Mouse (Mus musculus) liver, embryonic 16.5 days (tissue): ENCODE results near the gene Amdhd2. TPM values are rescaled to one million over a fixed set of nuclear protein-coding genes. Genes with fewer than 3 reads are reported as not detected.

Source experiments
- ATAC-seq: fragments of 200-750 bp; cut with Nextera tagmentation; 2 replicates; pipeline ENCODE4 v1.8.0; 2017; ENCODE audit warnings: low read depth, mild to moderate bottlenecking, moderate number of reproducible peaks, moderate library complexity
- H3K27ac ChIP-seq: fragments of 300-500 bp; sonication (generic); 2 replicates; pipeline ENCODE4 v1.5.1; 2014; ENCODE audit warnings: mild to moderate bottlenecking, low read length
- H3K27me3 ChIP-seq: fragments of 300-500 bp; sonication (generic); 2 replicates; pipeline ENCODE4 v1.6.1; 2014; ENCODE audit warnings: low read depth, low read length, mixed read lengths; ENCODE audit not compliant: control insufficient read depth, insufficient read depth
- H3K36me3 ChIP-seq: fragments of 300-500 bp; sonication (generic); 2 replicates; pipeline ENCODE4 v1.6.1; 2014; ENCODE audit warnings: mild to moderate bottlenecking; ENCODE audit not compliant: control insufficient read depth, insufficient read depth
- H3K4me1 ChIP-seq: fragments of 300-500 bp; sonication (generic); 2 replicates; pipeline ENCODE4 v1.6.1; 2014; ENCODE audit warnings: low read depth, low read length, mixed read lengths; ENCODE audit not compliant: control insufficient read depth
- H3K4me2 ChIP-seq: fragments of 300-500 bp; sonication (generic); 2 replicates; pipeline ENCODE4 v1.6.1; 2014; ENCODE audit warnings: low read depth, low read length, mixed read lengths
- H3K4me3 ChIP-seq: fragments of 300-500 bp; sonication (generic); 2 replicates; pipeline ENCODE4 v1.5.1; 2014; ENCODE audit warnings: low read depth, mild to moderate bottlenecking, low read length
- H3K9ac ChIP-seq: fragments of 300-500 bp; sonication (generic); 2 replicates; pipeline ENCODE4 v1.6.1; 2014; ENCODE audit warnings: low read depth, low read length
- H3K9me3 ChIP-seq: fragments of 300-500 bp; sonication (generic); replicated peaks from 2 replicates; pipeline ENCODE4 v1.6.1; 2016; ENCODE audit warnings: low read length; ENCODE audit not compliant: control insufficient read depth
- WGBS: fragments of 180-500 bp; shearing (Covaris S2); extraction: QIAGEN DNeasy Blood & Tissue Kit; methylation state at CpG from one replicate; pipeline ENCODE4 v1.1.7; 2014; ENCODE audit not compliant: insufficient replicate concordance; 5-methylcytosine and 5-hydroxymethylcytosine counted together
- polyA plus RNA-seq: library from polyadenylated mRNA; unstranded; fragments of >200 nt; fragmentation: Nextera tagmentation; extraction: Ambion mirVana; gene quantifications from 2 replicates; pipeline ENCODE4 v1.2.1, GENCODE M21; 2015

Gene Amdhd2
- polyA plus RNA-seq, 1 experiment from 2014 or later: 25.0 TPM

GRCm38 (mm10) chr17:24113031-24113430, 50.5 kb downstream of the Amdhd2 start:
- Histone ChIP-seq H3K4me2 (no peak overlapping the region), H3K4me3 (no peak overlapping the region), H3K36me3 (peaks cover 6% of the 10 kb centered on the region; the same call in 1 of the 2 replicates), H3K4me1 (no peaks in the 10 kb centered on the region), H3K9me3 (no peaks in the 10 kb centered on the region), H3K27ac (no peak overlapping the region), H3K27me3 (no peaks in the 10 kb centered on the region), H3K9ac (no peak overlapping the region)
- no peak for ATAC-seq
- WGBS: 71% methylated on average over 4 of the region's 4 CpGs

DNA sequence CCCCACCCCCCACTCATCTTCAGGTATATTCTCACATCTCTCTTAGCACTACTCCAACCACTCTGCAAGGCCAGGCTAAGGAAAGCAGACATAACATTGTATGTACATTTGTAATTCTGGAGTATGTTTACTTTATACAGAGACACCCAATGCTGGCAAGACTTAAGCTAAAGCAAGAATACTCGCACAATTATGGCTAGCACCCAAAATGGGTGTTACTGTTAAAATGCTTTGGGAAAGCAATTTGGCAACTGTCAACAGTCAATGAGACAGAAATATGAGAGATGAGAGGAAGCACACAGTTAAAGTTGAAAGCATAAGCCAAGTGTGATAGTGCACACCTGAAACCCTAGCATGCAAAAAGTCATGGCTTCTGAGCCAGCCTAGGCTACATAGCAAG, 52.3 kb downstream of the Amdhd2 start:
- ATAC-seq: no peak
- H3K4me1 ChIP-seq: no peaks in the 10 kb centered on the region

DNA sequence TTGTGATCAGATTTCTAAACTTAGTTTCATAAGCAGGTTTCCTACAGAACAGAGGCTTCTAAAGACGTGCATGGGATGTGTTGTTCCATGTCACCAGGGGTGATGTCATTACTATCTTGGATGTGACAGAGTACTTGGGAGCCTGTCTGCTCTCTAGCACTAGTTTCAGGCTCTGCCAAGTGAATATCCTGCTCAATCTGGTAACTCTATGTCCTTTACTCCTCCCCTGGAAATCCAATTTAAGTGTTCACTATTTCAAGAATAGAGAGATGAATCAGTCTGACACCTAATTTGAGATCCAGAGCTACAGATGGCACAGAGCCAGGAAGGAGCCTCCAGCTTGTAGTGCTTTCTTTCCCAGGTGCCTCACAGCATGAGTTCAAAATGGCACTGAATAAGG, 54.7 kb downstream of the Amdhd2 start:
- WGBS: 73% methylated on average over 1 of the region's 1 CpGs
- ATAC-seq: no peak

More for the DNA sequence above, 52.3 kb downstream of the Amdhd2 start:
- Histone ChIP-seq H3K27me3 (no peaks in the 10 kb centered on the region), H3K27ac (no peak overlapping the region), H3K4me3 (no peak overlapping the region), H3K9me3 (no peaks in the 10 kb centered on the region), H3K9ac (no peak overlapping the region), H3K4me2 (no peak overlapping the region), H3K36me3 (peaks cover 10% of the 10 kb centered on the region; the same call in 1 of the 2 replicates)
- WGBS: 88% methylated on average over 1 of the region's 1 CpGs

More for the DNA sequence above, 54.7 kb downstream of the Amdhd2 start:
- Histone ChIP-seq H3K27ac (no peak overlapping the region), H3K9me3 (no peaks in the 10 kb centered on the region), H3K4me1 (no peaks in the 10 kb centered on the region), H3K27me3 (no peaks in the 10 kb centered on the region), H3K36me3 (peaks cover 15% of the 10 kb centered on the region), H3K4me2 (no peak overlapping the region), H3K9ac (no peak overlapping the region), H3K4me3 (no peak overlapping the region)

Other genes starting within 250 kb of the Amdhd2 start
- gene Dcpp3, start 246.3 kb downstream of the Amdhd2 start, polyA plus RNA-seq: not detected in 2 replicates
- not detected in 2 replicates for gene Sbp, start 222.1 kb downstream of the Amdhd2 start, polyA plus RNA-seq
- gene Sbpl, start 208.5 kb downstream of the Amdhd2 start, polyA plus RNA-seq: not detected in 2 replicates
- gene Prss30, start 183.2 kb downstream of the Amdhd2 start, polyA plus RNA-seq: 0.07 TPM in 1 of 2 replicates, not detected in the other
- not detected in 2 replicates for gene Prss22, start 165.7 kb downstream of the Amdhd2 start, polyA plus RNA-seq
- not detected in 2 replicates for gene Prss27, start 125.6 kb downstream of the Amdhd2 start, polyA plus RNA-seq
- gene Kctd5, start 90.3 kb downstream of the Amdhd2 start, polyA plus RNA-seq: 10.3 and 10.8 TPM in 2 replicates
- 24.3 and 24.4 TPM in 2 replicates for gene Pdpk1, start 12.8 kb downstream of the Amdhd2 start, polyA plus RNA-seq
- gene Atp6v0c, start 5.9 kb upstream of the Amdhd2 start, polyA plus RNA-seq: 352 and 382 TPM in 2 replicates
- 7.0 and 7.4 TPM in 2 replicates for gene Tbc1d24, start 41.8 kb upstream of the Amdhd2 start, polyA plus RNA-seq
- 0.65 and 0.78 TPM in 2 replicates for gene Ntn3, start 45.8 kb upstream of the Amdhd2 start, polyA plus RNA-seq
- gene Tedc2, start 57.1 kb upstream of the Amdhd2 start, polyA plus RNA-seq: 7.1 and 7.4 TPM in 2 replicates
- gene Ccnf, start 87.7 kb upstream of the Amdhd2 start, polyA plus RNA-seq: 72.1 and 75.2 TPM in 2 replicates
- not detected in 2 replicates for gene Abca17, start 187.3 kb upstream of the Amdhd2 start, polyA plus RNA-seq
- gene Abca3, start 188.2 kb upstream of the Amdhd2 start, polyA plus RNA-seq: 13.4 and 15.0 TPM in 2 replicates